Mouse (Mus musculus): ENCODE measurements around the gene 4930522H14Rik.

- no peak for TF ChIP-seq POLR2A (IDR thresholded peaks at IDR 0.05; ENCODE audit: insufficient read depth, low read depth, low read length)
- TF ChIP-seq CTCF (IDR thresholded peaks at IDR 0.05; ENCODE audit: insufficient read depth, low read depth, low read length): no peak
Measured at GRCm38 (mm10) chr4:109472566-109472965, 58.5 kb downstream of the 4930522H14Rik start.
